Mouse (Mus musculus) skeletal muscle tissue, adult 2 months (tissue): ENCODE results near the gene Ticrr.
A peak's percentile ranks its signal among the peaks of the same experiment; 100 is the strongest.

Experiments
- DNase-seq: peaks from one replicate; pipeline ENCODE4 v3.0.0-alpha.2; 2012; ENCODE audit warnings: low read depth, low spot score

Ticrr gene

DNA sequence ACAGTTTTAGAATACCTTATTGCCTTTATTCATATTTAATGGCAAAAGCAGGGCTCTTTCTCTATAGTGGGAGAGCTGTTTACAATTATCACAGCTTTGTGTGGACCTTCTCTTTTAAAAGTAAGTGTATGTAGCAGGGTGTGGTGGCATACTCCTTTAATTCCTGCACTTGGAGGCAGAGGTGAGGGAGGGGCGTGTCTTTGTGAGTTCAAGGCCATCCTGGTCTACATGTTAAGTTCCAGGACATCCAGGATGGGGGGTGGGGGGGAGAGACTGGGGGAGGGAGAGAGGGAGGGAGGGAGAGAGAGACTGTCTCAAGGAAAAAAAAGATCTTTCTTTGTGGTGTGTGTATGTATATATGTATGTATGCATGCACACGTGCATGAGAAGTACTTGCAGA lies 20.2 kb downstream of the Ticrr start:
- no peak for DNase-seq

DNA sequence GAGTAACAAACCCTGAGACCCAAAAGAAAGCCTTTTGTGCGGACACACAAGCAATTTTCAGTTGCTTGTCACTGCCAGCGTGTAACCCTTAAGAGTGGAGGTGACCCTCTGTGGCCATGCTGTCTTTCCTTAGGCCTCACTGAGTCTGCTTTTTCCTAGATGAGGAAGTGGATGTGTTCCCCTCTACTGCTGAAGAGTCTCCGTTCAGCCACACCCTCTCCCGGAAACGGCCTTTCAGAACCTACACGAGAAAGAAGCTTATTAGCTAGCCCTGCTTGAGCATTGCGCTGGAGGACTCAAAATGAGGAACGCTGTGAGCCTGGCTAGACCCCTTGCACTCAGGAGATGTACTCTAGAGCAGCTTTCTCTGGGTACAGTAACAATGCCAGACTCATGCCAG lies 36.5 kb downstream of the Ticrr start:
- DNase-seq: no peak

DNA sequence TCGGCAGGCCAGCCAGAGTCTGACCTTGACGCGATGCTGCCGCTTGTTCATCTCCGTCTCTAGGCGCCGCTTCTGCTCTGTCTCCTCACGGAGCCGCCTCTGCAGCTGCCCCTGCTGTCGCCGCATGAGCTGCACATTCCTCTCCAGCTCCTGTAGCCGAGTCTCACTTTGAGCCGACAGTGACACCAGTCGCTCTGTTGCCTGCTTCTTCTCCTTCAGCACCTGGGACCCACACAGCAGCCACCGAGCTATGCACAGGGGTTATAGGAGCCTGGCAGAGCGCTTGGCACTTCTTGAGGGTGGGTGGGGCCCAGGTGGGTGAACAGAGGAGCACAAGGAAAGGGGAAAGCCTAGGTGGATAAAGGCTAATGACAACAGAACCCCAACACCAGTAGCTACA lies 42.8 kb downstream of the Ticrr start:
- DNase-seq: no peak

DNA sequence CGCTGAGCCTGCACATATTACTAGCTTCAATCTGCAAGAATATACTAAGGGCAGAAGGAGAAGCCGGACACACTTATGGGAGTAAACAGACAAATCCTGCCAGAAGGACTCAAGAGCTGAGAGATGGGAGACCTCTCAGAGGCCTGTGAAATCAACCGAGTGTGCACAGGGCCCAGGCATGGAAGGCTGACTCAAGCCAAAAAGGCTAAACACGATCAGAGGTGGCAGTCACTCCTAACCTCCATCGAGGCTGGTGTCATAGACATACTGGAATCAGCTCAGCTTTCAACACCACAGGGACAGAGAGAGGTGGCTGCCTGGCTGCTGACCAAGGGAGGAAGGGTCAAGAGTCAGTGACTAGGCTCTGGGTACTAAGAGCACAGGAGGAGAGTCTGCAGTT lies 45.2 kb downstream of the Ticrr start:
- no peak for DNase-seq

DNA sequence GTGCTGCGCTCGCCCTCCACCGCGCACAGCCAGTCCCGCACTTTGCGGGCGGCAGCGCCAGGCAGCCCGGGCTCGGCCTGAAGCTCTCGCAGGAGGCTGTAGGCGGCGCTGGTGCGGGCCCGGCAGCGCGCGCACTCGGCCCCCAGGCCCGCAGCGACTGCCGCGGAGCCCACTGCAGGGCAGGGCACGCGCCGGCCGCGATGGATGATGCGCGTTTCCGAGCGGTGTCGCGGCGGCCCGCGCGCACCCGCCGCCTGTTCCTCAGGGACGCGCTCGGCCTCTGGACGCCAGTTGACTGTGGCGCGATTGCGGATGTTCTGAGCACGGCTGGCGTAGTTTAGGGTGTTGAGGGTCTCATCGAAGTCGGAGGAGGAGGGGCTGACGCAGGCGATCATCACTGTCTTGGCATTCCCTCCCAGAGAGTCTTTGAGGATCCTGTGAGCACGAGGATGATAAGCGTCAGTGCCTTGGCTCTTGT lies 50.2 kb downstream of the Ticrr start:
- no peak for DNase-seq

DNA sequence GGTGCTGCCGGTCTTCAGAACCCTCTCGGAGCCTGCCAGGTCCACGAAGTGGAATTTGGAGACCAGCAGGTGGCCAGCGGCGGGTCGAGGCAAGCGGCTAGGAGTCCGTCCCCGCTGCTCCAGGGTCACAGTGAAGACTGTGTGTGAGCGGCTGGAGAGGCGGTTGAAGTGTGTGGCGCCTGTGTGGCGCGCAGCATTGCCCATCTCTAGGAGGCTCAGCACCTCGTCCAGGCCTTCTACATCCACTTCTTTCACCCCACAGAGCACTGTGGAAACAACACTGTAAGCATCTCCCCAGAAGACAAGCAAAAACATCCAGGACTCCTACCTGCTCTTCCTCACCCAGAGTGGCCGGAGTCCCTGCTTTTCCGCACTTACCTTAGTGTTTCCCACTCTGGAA lies 50.8 kb downstream of the Ticrr start:
- DNase-seq: no peak

DNA sequence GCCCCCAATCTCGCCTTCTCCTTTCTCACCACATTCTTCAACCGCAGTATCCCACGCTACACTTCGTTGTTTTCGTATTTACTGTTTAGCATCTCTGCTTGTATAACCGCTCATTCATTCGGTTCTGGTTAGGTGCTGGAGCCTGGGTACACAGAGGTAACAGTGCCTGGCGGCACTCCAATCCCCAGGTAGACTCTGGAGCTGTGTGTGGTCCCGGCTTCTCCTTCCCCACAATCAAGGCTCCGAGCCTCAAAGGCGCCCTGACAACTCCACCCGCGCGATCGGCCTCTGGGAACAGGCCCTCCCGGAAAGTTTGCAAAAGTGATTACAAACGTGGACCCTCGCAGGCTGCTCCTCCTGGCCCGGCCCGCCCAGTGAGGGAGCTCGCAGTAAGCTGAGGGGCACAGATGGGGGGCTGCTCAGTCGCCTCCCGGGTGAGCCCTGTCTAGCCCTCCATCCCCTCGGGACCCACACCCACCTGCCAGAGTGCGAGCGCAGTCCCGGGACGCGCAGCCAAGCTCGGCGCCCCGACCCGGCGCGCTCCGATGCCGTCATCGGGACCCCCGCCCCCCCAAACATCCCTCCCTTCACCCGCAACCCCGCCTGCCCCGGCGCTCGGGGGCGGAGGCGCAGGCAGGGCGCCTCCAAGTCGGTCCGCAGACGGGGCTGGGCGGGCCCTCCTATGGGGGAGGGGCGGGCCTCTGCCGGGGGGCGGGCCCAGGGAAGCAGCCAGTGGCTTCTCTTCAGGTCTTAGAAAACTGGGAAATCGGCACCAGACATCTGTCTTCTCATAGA lies 55.4 kb downstream of the Ticrr start, which contains the start of gene Kif7:
Gene Kif7 (minus strand): TSS at position 534 of the 795 bp plus-strand sequence.
- DNase-seq: no peak

DNA sequence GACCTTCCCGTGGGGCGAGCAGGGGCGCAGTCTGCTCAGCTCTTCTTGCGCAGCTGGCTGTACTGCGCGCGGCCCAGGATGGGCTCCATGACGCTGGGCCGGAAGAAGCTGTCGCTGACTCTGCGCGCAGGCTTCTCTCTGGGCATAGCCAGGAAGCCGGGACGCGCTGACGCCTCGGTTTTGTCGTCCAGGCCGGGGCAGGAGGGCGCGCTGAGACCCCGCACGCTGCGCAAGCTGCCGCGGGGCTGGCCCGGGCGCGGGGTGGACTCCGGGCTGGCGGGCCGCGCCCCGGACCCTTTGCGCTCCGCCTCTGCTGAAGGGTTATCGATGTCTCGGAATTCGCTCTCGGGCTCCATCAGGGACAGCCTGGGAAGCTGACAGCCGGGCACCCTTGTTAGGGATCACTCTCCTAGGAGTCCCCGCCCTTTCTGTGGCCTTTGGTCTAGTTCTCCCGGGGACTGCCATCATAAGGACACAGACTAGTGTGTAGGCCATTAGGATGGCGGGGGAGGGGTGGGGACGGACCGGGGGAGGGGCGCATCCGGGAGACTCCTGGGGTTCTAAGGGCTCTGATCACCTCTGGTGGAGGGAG lies 61.5 kb downstream of the Ticrr start:
- no peak for DNase-seq

DNA sequence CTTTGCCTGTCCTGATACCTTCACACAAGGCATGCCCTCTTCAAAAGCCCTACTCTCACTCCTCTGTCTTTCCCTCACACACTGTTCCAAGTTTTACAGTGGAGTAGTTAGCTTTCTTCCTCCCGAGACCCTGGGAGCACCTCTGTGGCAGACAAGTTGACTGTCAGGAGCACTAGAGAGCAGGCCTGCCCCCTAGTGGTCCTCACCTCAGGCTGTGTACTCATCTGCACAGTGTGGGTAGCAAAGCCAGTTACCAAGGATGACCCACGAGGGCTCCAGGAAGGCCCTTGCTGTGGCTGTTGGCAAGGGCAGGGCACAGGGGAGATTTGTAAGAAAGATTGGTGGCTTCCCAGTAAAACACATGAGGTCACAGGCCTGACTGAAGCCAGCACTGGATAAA lies 67.1 kb downstream of the Ticrr start:
- no peak for DNase-seq

DNA sequence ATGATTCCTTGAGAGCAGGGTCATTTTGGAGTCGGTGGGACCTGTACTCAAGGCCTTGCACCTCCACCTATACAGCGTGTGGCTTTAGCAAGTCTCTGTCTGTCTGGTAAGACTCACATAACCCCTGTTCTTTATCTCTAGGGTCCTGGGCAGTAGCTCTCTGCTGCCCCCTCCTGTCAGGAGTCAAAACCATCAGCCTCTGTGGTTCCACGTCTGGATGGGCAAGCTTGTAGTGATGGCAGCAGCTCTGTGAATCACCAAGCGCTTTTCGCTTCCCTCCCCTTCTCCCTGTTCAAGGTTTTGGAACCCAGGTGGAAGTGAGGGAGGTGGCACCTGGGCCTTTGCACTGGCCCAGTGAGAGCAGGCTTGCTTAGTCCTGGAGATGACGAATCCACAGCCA lies 68.2 kb downstream of the Ticrr start:
- DNase-seq: no peak

DNA sequence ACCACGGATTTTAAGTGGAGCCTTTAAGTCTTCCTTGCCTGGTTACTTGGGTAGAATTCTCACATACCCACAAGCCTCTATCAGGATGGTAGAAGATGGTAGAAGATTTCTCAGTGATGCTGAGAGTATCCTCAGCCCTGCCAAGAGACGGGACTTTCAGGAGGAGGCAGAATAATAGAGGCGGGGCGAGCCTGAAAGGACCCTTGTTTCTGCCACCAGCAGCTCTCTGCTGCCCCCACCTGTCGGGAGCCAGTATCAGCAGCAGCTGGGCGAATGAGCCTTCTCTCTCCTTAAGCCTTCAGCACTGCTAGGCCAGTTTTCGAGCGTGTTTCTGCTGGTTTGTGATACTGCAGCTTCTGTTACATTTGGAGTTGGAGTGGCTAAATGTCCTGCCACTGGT lies 69.2 kb downstream of the Ticrr start:
- no peak for DNase-seq

DNA sequence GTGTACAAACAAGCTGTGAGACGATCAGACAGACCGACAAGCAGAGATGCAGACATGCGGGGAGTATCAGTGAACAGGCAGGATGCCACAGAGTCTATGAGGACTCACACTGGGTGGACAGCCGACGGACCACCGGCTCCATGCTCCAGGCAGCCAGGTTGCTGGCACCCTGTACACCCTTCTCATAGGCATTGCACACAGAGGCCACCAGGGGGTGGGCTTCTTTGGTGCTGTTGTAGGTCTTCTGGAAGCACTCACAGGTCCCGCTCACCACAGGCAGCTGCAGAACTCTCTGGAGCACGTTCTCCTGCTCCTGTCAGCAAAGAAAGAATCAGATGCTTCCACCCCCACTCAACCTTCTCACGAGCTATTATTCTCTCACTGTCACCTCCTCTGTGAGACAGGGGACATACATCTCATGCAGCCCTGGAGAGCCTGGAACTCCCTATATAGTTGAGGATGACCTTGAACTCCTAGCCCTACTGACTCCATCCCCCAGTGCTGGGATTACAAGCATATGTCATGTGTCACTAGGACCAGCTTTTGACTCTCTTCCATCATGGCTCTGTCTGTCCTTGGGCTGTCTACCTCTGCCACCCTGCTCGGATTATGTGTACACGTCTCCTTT lies 69.9 kb downstream of the Ticrr start:
- no peak for DNase-seq

DNA sequence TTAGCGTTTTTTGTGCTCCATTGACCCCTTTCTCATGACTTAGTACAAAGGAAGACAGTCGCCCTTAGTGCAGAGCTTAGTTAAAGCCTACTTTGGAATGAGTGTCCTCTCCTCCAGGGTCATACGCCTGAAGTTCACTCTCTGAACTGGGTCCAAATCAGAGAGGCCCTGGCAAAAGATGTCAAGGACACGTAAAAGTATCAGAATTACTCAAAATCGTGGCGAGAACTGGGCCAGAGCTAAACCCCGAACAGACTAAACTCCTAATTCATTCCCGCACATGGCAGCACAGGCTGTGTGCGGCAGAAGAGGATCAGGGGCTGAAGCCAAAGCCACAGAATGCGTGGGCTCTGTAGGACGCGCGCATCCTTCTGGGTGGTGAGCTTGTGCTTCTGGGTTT lies 71.4 kb downstream of the Ticrr start:
- DNase-seq: no peak

DNA sequence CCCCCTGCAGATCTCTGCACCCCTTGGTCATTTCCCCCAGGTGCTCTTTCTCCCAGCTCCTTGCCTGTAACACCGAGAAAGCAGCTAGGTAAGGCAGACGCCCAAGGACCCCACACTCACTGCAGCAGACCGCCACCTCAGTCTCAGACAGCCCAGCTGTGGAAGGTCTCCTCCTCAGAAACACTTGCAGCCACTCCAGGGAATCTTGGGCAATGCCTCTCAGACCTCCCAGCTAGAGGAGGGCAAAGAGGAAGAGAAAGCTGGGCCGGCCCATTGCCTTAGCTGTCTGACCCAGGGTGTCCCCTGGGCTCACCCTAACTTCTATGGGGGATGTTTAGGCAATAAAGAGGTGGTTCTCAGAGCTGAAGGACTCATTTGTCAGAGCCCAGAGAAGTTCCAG lies 72.6 kb downstream of the Ticrr start, which contains the start of gene Plin1:
Gene Plin1 (minus strand): TSS at position 282 of the 400 bp plus-strand sequence.
- DNase-seq: no peak

DNA sequence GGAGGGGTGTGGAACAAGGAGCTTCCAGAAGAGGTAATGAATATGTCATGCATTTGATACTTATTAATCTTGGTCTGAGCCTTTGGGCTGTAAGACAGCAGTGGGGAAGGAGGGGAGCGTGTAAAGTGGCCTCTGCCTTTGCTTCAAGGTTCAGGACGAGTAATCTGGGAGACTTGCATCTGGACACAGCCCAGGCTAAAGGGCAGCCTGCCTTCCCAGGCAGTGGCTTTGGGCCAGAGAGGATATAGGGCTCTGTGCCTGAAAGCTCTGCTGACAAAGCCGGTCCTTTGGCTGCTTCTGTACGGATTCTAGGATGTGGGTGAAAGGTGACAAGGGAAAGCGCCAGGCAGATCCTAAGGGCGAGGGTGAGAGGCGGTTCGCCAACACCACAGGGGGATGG lies 74.6 kb downstream of the Ticrr start:
- DNase-seq: peak; percentile 57

DNA sequence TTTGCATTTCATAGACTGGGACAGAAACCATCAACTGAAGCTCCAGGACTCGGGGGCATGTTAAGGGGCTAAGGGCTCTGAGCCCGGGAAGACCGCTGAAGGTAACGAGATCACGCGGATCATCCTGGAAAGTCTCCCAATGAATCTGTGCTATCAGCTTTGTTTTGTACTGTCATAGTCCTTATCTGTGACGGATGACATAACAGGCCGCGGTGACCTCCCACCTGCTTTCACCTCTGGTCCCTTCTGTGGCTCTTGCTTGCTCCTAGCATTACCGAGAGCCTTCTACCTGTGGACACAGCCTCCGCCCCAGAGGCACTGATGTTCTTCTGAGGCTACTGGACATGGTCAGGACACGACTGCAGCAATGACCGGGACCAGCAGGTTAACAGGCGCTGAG lies 76.5 kb downstream of the Ticrr start:
- DNase-seq: no peak

DNA sequence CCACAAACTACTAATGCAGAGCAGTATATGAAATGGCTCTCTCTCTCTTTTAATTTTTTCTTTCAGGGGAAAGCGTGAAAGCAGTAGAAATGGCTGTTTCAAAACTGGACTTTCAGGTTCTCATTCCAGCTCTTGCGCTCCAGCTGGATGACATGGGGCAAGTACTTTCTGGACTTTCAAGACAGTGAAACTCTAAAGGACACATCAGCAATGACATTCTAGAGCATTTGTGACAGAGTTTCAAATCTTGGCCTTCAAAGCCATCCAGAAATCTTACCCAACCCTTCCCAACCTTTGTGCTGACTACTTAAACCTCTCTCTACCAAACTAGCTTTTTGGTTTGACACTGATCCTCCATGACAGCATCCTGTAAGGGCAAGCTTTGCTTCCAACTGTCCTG lies 78.9 kb downstream of the Ticrr start:
- no peak for DNase-seq

DNA sequence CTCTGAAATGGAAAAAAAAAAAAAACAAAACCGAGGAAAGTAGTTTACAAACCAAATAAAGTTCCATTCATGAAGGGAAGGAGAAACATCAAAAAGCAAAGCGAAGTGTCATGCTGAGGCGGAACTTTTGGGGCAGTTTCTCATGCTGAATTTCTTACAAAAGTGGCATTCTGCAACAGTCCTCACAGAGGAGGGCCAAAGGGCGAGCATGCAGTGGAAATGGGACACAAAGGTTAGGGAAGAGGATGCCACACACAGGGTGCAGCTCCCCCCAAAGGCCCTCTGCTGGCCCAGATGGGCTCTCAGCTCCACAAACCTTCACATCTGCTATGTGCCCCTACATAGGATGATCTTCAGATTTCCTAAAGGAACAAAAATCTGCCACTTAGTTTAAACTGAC lies 80.3 kb downstream of the Ticrr start:
- DNase-seq: no peak

DNA sequence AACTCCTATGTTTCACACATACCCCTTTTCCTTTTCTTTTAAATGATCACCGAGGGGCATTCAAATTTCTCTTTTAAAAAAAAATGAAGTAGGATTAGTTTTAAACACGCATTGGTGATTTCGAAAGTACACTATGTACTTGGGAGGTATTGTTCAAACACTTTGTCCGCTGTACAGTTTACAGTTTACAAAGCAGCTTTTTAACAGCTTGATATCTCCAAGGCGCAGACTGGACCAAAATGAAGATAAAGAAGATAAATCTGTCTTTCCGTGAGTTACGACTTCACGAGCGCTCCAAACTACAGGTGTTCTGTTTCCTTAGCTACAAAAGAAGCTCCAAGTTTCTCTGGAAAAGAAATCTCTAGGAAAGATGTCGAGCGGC lies 82.3 kb downstream of the Ticrr start:
- no peak for DNase-seq

DNA sequence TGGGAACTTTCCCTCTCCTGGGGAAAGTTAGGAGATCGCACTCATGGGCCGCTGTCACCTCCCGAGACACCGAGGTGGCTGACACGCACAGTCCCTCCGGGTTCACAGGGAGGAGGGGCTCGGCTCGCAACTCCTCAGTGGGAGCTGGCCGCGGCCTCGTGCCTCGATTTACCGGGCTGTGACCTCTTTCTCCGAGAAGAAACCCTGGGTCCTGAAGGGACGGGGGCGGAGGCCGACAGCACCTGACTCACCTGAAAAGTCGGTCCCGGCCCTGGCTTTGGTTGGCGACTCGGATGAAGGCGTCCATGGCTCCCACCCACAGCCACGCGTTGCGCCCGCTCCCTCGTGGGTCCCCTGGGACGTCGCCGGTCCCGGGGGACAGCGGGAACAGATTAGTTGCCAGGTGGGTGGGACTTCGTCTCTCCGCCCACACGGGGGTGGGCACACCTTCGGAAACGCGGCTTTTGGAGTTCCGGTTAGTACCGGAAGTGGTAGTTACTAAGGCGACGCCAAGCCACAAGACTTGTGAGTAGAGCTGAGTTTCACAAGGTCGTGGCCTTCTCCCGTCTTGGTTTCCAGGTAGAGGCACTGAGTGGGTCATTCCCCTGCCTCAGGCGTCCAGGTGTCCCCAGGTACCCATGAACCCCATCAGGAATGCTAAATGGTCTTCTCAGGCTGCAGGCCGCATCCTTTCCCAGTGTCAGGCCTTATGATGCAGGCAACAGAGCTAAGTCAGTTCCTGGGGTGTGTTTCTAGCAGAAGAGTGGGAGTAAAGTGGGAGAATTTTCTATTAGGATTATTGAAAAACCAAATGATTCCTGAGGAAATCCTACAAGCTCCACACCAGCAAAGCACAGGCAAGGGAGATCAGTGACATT lies 82.9 kb downstream of the Ticrr start, which contains the start of the genes Pex11a and Wdr93:
Gene Pex11a (minus strand): TSS at position 473 of the 878 bp plus-strand sequence.
Gene Wdr93 (plus strand): TSS at position 505 of the 878 bp plus-strand sequence.
- DNase-seq: peak; percentile 76

DNA sequence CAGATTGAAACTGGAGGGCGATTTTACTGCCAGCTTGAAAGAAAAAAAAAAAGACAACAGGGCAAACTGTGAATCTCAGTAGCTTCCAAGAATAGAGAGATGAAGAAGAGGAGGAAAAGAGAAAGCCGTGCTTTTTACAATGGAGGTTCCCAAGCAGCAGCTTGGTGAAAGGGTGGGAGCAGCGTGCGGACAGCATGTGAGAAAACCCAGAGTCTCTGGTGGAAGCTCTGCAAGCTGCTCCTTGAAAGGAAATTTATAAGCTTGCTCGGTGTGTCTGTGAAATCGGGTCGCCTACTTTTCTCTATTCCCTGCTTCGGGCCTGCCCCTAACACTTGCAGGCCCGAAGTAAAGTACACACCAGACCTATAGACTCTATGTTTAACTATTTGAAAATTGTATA lies 84.1 kb downstream of the Ticrr start:
- DNase-seq: no peak

DNA sequence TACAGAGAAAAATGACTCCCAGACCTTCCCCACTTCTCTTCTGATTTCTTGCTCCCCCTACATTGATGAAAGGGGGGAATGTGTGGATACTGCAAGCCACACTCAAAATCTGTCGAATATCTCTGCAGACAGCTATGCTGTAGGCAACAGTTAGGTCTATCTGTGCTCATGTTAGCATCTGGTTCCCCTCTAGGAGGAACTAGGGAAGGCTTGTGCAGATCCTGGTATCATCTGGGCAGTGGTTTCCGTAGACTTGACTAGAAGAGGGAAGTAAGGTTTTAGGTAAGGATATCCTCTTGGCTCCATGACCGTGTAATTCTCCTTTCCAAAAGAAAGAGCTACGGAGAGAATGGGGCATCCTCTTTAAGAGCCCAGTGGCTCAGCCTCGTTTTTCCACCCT lies 84.6 kb downstream of the Ticrr start:
- no peak for DNase-seq
